Mouse (Mus musculus) heart, postnatal 4 days (tissue): ENCODE data around the gene Cyct. TPM values are rescaled to one million over a fixed set of nuclear protein-coding genes. Genes with fewer than 3 reads are reported as not detected.

Experiments used
- DNase-seq: peaks from one replicate; pipeline ENCODE4 v3.0.0; 2021
- microRNA-seq, 2 experiments: library from miRNA; unstranded; fragments of <30 nt; microRNA quantifications; one replicate each; pipeline ENCODE4 v1.2.0; 2021 to 2022
- total RNA-seq, 2 experiments: library from RNA; stranded (reverse); gene quantifications; 2 replicates each; pipeline ENCODE4 v1.2.3; 2021

The Cyct gene
- total RNA-seq, 2 experiments from 2014 or later = 0.88 TPM; not detected in 1

DNA sequence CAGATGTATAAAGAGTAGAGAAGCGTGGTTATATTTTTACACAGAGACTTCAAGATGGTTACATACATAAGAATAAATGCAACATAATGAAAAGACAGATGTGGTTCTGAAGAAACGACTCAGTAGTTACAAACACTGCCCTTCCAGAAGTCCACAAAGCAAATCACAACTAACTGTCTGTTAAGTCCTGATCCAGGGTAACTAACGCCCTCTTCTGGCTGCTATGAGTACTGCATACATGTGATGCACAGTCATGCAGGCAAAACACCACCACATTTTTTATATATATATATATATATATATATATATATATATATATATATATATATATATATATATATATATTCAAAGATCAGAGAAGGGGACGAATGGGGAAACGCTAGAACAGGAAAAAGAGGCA lies 25.7 kb downstream of the Cyct start:
- no peak for DNase-seq

DNA sequence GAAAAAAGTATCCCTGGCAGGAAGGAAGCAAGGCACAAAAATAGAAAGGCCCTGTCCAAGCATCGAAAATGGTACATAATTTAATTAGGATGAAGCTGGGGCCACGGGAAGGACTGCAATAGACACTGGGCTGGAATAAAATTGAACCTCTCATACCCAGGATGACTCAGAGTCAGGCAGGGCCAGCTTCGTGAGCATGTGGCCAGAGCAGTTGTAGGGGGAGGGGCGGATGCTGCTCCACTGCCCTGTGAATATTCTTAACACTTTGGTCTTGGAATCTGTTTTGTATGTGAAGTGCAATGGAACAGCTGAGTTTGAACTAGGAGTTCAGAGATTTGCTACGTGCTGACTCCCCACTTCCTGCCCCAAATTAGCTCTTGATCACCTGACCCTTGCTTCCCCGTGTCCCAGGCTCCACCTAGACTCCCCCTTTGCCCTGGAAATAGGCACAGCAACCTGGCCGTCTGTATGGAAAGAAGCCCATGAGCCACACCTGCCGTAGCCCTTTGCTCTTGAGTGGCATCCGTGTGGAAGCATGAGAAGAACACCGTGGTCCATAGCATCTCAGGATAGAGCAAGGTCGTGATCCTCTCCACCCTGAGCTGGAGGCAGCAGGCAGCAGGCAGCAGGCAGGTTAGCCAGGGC lies 28.0 kb downstream of the Cyct start:
- DNase-seq = no peak

DNA sequence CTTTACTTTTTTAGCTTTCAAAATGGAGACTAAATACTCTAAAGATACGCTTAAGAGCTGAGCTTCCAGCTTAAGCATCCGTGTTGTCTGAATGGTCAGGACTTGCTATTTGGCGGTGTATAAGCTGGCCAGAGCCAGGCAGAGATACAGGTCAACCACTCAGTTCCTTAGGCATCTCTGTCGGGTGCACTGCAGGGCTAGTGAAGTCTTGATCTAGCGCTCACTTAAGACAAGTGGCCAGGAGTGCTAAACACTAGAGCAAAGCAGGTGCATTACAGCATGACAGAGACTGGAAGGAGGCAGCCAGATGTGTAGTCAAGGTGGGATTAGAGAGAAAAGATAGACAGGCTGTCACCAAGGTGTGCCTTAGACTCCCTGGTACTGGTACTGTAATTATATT lies 30.2 kb downstream of the Cyct start:
- no peak for DNase-seq

DNA sequence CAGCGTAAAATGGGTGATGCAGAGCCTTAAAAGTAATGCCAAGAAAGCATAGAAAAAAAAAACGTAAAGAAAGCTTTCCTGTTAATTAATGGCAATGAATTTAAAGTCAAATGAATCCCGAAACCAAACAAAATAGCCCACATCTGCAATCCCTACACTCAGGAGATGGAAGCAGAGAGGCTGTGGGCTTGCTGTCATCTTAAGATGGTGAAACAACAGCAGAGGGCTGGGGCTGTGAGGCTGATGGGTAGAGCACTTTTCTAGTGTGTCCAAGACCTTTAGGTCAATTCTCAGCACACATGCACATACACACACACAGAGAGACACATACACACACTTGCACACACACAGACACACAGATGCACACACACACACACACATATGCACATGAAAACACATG lies 34.1 kb downstream of the Cyct start:
- DNase-seq = no peak

DNA sequence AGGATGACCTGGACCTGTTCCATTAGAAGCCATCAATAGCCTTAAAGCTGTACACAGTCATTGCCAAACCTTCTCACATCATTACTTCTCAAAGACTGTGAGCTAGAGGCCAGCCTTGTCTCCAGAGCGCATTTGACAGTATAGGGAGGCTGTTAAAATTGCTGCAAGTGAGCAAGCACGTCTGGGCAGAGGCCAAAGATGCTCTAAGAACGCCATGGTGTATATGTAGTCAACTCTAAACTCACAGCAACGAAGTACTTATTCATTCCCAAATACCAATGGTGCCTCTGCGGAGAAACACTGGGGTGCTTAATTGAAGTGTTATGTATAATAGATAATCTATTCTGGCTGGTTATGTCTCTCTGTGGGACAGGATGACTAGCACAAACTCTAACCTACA lies 35.8 kb downstream of the Cyct start:
- DNase-seq = no peak

DNA sequence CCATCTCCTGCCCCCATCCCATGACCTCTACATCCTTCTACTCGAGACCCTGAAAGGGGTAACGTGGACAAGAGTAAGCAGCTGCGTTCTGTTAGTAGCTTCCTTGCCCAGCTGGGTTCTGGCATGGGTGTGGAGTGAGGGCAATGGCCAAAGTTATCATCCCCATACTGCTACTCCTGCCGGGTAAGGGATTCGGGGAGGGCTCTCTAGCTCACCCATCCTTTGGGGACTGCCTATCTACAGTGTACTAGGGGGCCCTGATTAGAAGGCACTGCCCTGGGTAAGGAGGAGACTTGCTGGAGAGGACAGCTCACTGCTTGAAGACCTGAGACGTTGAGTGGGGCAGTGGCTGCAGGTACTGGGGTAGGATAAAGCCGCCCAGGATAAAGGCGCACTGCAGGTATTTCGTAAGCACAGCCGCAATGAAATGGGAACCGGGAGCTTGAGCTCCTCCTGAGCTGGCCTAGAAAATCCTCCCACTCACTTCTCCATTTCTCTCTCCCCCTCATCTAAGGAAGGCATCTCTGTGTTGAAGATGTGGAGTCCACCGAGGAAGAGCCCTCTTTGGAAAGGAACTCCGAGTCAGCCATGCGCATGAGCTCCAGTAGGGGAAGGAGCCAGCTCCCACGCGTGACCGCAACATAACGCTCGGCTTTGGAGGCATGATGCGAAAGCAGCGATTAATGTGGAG lies 36.9 kb downstream of the Cyct start:
- DNase-seq = no peak

DNA sequence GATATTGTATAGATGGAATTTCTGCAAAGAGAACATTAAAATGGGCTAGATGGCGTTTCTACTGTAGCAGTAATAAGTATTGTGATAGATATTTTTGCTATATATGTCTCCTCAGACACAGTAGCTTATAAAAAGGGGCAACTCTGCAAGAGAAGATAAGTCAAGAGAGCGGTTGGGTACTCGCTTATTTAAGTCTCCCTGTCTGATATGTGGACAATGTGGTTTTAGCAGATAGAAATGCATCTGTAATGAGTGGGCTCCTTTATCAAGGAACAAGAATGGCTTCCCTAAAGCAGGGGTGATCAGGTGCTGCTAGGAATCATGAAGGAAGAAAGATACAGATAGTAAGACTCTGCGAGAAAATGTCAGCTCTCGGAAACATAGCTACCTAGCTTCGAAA lies 39.9 kb downstream of the Cyct start:
- DNase-seq = no peak

DNA sequence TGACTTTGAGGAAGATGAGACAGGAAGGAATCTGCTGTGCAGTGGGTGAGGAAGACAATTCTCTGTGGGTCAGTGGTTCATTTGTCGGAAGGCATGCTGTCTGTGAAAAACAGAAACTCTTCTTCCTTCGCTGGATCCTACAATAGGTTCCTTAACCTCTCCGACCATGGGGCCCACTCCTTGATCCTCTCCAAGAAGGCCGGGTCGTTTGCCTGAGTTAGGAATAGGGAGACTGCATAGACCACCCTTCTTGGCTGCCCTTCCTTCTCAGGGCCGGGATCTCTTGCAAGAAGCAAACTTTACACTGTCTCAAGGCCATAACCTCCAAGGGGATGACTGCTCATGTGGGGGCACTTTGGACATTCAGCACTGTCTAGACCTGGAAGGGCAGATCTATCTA lies 41.0 kb downstream of the Cyct start:
- no peak for DNase-seq

Small RNA genes within 50 kb of the gene (microRNA-seq; reads per million reads assigned to microRNA genes)
- 0 reads per million in 2 experiments for gene Gm44337

Other genes starting within 250 kb of the Cyct start
- gene Pde11a, start 21.7 kb downstream of the Cyct start, total RNA-seq = under 1 TPM; 0.14 to 0.43 TPM
- 10 to 100 TPM; 35.9 to 36.0 TPM for gene Rbm45, start 9.5 kb upstream of the Cyct start, total RNA-seq
- gene Osbpl6, start 46.1 kb upstream of the Cyct start, total RNA-seq = 1 to 10 TPM; 4.7 to 5.0 TPM